Mouse (Mus musculus): ENCODE measurements at regions not wholly inside any gene's neighbourhood (a gene's known extent, or its start where the extent isn't known, plus 50 kb on each side); places are given as distances from the start of the nearest gene placed in this dataset.

- TF ChIP-seq CTCF (IDR thresholded peaks at IDR 0.05; ENCODE audit: low read depth) (no peak), EP300 (IDR thresholded peaks at IDR 0.05; ENCODE audit: low read depth) (no peak)
These were observed 247.3 kb downstream of the Fgf9 start for GRCm38 (mm10) chr14:58317640-58318039.

All from heart, postnatal 0 days (tissue).